Mouse (Mus musculus): ENCODE results near the gene Aldh1a3. TPM values are rescaled to one million over a fixed set of nuclear protein-coding genes. Genes with fewer than 3 reads are reported as not detected.

The Aldh1a3 gene
- polyA plus RNA-seq, 1 experiment from 2014 or later: 0.73 TPM

DNA sequence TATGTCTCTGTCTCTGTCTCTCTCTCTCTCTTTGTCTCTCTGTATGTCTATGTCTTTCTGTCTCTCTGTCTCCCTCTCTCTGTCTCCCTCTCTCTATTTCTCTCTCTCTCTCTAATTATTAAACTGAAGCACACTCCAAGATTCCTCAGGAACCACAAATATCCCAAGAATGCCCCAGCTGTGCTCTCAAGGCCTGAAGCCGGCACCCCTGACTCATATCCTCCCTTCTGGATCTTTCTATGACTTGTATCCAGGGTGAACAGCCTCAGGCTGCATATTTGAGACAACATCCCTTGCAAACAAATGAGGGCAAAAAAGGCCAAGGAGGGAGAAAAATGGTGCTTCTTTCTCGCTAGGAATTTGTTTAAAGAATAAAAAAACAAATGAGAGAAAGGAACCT is 61.4 kb downstream of the Aldh1a3 start, which contains the start of gene Gm10974:
Gm10974 (plus strand) TSS at position 2 of the 400 bp plus-strand sequence.
- ATAC-seq (ENCODE audit: low read depth): no peak; the same call in 1 of the 2 replicates

DNA sequence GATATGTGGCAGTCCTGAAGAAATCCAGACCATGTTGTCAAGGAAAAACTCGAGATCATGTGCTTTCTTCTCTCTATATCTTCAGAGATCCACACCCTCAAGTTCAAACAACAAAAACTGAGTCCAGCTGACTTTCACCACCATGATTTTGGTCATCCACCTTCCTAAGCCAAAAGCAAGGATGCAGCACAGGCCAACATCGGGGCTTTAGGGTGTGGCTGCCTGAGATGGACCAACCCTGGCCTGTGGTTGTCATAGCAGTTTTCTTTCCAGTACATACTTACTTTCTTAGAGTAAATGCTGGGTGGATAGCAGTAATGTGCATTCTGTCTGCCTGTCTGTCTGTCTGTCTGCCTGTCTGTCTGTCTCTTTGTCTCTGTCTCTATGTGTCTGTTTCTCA is 61.9 kb downstream of the Aldh1a3 start:
- no peak overlapping the region for H3K27ac ChIP-seq (ENCODE audit: low read length)
- no peak overlapping the region for H3K4me3 ChIP-seq (ENCODE audit: low read depth, low read length)
- no peaks in the 10 kb centered on the region for H3K27me3 ChIP-seq (ENCODE audit: control insufficient read depth, insufficient read depth, low read depth, low read length)
- no peak for ATAC-seq (ENCODE audit: low read depth)
- 61% methylated on average over 2 of the region's 2 CpGs for WGBS (ENCODE audit: insufficient replicate concordance)
- H3K4me1 ChIP-seq (ENCODE audit: control insufficient read depth, low read depth, low read length): peaks cover 9% of the 10 kb centered on the region
- no peaks in the 10 kb centered on the region for H3K9me3 ChIP-seq (replicated peaks; ENCODE audit: control insufficient read depth, low read length)
- no peak overlapping the region for H3K4me2 ChIP-seq (ENCODE audit: low read depth, low read length)
- peaks cover 3% of the 10 kb centered on the region for H3K36me3 ChIP-seq (ENCODE audit: control insufficient read depth, insufficient read depth)
- H3K9ac ChIP-seq (ENCODE audit: low read depth, low read length): no peak overlapping the region

More for the DNA sequence above, 61.4 kb downstream of the Aldh1a3 start, which contains the start of gene Gm10974:
- Histone ChIP-seq H3K27me3 (ENCODE audit: control insufficient read depth, insufficient read depth, low read depth, low read length) (no peaks in the 10 kb centered on the region), H3K9ac (ENCODE audit: low read depth, low read length) (no peak within 1 kb of the TSS), H3K9me3 (replicated peaks; ENCODE audit: control insufficient read depth, low read length) (no peaks in the 10 kb centered on the region), H3K4me3 (ENCODE audit: low read depth, low read length) (no peak within 1 kb of the TSS), H3K4me1 (ENCODE audit: control insufficient read depth, low read depth, low read length) (peaks cover 9% of the 10 kb centered on the region), H3K4me2 (ENCODE audit: low read depth, low read length) (no peak within 1 kb of the TSS), H3K27ac (ENCODE audit: low read length) (no peak within 1 kb of the TSS), H3K36me3 (ENCODE audit: control insufficient read depth, insufficient read depth) (peaks cover 3% of the 10 kb centered on the region)
- WGBS (ENCODE audit: insufficient replicate concordance): 44% methylated on average over 2 of the region's 2 CpGs

DNA sequence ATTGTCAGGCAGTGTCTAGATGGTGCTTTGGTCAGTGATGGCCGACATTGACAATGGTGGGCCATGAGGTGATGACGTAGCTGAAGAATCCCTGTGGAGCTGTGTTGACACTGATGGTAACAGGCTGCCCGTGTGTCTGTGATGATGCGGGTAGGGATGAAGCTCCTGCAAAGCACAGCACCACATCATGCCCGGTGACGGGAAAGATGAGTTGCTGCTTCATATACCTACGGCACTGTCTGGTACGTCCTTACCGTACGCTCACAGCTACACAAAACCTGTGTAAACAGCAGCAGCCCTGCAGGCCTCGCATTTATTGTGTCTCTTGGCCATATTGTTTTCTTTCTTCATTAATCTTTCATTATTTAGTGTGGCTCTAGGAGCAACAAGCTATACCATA is 62.8 kb downstream of the Aldh1a3 start:
- Histone ChIP-seq H3K36me3 (ENCODE audit: control insufficient read depth, insufficient read depth) (peaks cover 3% of the 10 kb centered on the region), H3K4me3 (ENCODE audit: low read depth, low read length) (no peak overlapping the region), H3K9ac (ENCODE audit: low read depth, low read length) (no peak overlapping the region), H3K27me3 (ENCODE audit: control insufficient read depth, insufficient read depth, low read depth, low read length) (no peaks in the 10 kb centered on the region), H3K27ac (ENCODE audit: low read length) (no peak overlapping the region), H3K4me2 (ENCODE audit: low read depth, low read length) (no peak overlapping the region), H3K9me3 (replicated peaks; ENCODE audit: control insufficient read depth, low read length) (no peaks in the 10 kb centered on the region), H3K4me1 (ENCODE audit: control insufficient read depth, low read depth, low read length) (peaks cover 6% of the 10 kb centered on the region)
- no peak for ATAC-seq (ENCODE audit: low read depth)
- WGBS (ENCODE audit: insufficient replicate concordance): 79% methylated on average over 11 of the region's 11 CpGs

DNA sequence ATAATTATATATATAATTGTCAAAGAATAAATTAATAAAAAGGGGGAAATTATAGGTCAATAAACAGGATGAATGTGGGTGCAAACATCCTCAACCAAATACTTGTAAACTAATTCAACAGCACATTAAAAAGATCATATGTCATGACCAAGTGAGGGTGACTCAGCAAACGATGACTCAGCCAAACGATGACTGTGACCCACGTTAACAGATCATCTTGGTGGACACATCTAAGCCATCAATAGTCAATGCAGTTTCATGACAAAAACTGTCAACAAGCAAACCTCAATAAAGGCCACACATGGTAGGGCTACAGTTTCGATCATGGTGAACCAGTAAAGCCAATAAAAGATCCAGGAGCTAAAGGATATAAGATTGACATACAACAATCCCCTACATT is 68.3 kb downstream of the Aldh1a3 start:
- Histone ChIP-seq H3K27ac (ENCODE audit: low read length) (no peak overlapping the region), H3K9ac (ENCODE audit: low read depth, low read length) (no peak overlapping the region), H3K36me3 (ENCODE audit: control insufficient read depth, insufficient read depth) (no peaks in the 10 kb centered on the region; the same call in 1 of the 2 replicates), H3K4me2 (ENCODE audit: low read depth, low read length) (no peak overlapping the region), H3K4me1 (ENCODE audit: control insufficient read depth, low read depth, low read length) (no peaks in the 10 kb centered on the region; the same call in 1 of the 2 replicates), H3K4me3 (ENCODE audit: low read depth, low read length) (no peak overlapping the region), H3K27me3 (ENCODE audit: control insufficient read depth, insufficient read depth, low read depth, low read length) (no peaks in the 10 kb centered on the region), H3K9me3 (replicated peaks; ENCODE audit: control insufficient read depth, low read length) (no peaks in the 10 kb centered on the region)
- 62% methylated on average over 4 of the region's 4 CpGs for WGBS (ENCODE audit: insufficient replicate concordance)
- no peak for ATAC-seq (ENCODE audit: low read depth)

DNA sequence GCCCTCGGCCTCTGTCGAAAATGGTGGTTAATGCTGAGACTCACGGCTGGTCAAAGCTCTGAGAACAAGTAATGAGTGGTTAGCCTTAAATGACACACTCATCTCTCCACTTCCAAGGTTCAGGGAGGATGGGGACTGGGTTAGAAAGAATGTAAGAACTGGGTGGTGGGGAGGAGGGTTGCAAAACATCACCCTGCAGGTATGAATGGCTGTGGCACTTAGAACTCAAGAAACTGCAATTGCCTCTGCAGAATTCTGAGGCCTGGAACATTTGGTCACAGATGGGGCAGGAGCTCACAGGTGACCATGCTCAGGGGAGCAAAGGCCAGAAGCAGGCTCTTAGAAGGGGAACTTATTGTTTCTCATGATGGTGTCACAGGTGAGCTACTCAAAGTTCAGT is 68.9 kb downstream of the Aldh1a3 start:
- no peak overlapping the region for H3K27ac ChIP-seq (ENCODE audit: low read length)
- H3K4me3 ChIP-seq (ENCODE audit: low read depth, low read length): no peak overlapping the region
- H3K27me3 ChIP-seq (ENCODE audit: control insufficient read depth, insufficient read depth, low read depth, low read length): no peaks in the 10 kb centered on the region
- H3K4me2 ChIP-seq (ENCODE audit: low read depth, low read length): no peak overlapping the region
- no peaks in the 10 kb centered on the region for H3K9me3 ChIP-seq (replicated peaks; ENCODE audit: control insufficient read depth, low read length)
- H3K9ac ChIP-seq (ENCODE audit: low read depth, low read length): no peak overlapping the region
- WGBS (ENCODE audit: insufficient replicate concordance): 80% methylated on average over 3 of the region's 3 CpGs
- H3K4me1 ChIP-seq (ENCODE audit: control insufficient read depth, low read depth, low read length): no peaks in the 10 kb centered on the region; the same call in 1 of the 2 replicates
- no peaks in the 10 kb centered on the region; the same call in 1 of the 2 replicates for H3K36me3 ChIP-seq (ENCODE audit: control insufficient read depth, insufficient read depth)
- no peak for ATAC-seq (ENCODE audit: low read depth)

DNA sequence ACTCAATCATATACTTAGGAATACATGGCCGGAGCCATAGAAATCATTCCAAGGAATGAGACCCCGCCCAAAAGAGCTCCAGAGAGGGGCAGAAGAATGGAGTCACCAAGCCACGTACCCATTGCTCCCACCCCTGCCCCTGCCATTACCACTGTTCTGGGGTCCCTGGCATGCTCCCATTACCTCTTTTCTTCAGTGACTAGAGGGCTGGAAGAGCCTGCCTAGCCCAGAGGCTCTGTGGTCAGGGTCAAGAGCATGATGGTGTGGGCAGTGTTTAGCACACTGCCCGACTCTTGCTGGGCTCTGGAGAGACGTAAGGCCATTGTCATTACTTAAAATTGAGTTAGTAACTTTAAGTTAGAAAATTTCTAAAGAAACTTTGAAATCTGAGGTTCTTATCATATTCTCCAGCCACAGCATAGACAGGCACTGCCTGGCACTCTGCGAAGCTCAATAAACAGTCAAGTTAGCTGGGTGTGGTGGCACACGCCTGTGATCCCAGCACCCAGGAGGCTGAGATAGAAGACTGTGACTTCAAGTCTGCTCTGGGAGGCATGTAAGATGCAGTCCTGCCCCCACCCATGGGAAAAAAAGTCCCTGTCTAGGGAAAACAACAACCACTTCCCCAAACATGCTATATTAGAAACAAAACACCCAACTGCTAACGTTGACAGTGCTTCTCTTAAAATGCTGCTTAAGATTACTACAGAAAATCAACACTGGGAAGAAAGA is 71.4 kb downstream of the Aldh1a3 start:
- ATAC-seq (ENCODE audit: low read depth): peak; percentile 76
- Histone ChIP-seq H3K9ac (ENCODE audit: low read depth, low read length) (no peak overlapping the region), H3K4me3 (ENCODE audit: low read depth, low read length) (no peak overlapping the region), H3K4me2 (ENCODE audit: low read depth, low read length) (no peak overlapping the region), H3K27ac (ENCODE audit: low read length) (no peak overlapping the region), H3K27me3 (ENCODE audit: control insufficient read depth, insufficient read depth, low read depth, low read length) (no peaks in the 10 kb centered on the region), H3K4me1 (ENCODE audit: control insufficient read depth, low read depth, low read length) (no peaks in the 10 kb centered on the region; the same call in 1 of the 2 replicates), H3K9me3 (replicated peaks; ENCODE audit: control insufficient read depth, low read length) (no peaks in the 10 kb centered on the region), H3K36me3 (ENCODE audit: control insufficient read depth, insufficient read depth) (no peaks in the 10 kb centered on the region; the same call in 1 of the 2 replicates)
- WGBS (ENCODE audit: insufficient replicate concordance): 52% methylated on average over 8 of the region's 8 CpGs

DNA sequence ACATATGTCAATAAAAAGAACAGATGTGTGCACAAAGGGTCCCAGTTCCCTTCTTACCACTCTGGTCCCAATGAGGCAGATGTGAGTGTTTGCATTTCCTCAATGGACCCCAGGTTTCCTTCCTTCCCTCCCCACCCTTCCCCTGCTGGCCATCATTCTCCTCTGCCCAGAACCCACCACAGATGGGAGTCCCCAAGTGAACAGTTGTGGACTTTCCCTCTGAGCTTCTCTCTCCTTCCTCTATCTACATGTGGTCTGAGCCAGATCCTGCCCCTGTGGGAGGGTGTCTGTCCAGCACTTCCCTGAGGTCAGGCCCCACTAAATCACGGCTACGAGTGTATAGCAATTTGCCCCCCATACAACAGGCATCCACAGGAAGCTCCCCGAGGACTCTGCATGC is 72.4 kb downstream of the Aldh1a3 start:
- Histone ChIP-seq H3K4me3 (ENCODE audit: low read depth, low read length) (no peak overlapping the region), H3K9me3 (replicated peaks; ENCODE audit: control insufficient read depth, low read length) (no peaks in the 10 kb centered on the region), H3K36me3 (ENCODE audit: control insufficient read depth, insufficient read depth) (no peaks in the 10 kb centered on the region), H3K4me2 (ENCODE audit: low read depth, low read length) (no peak overlapping the region), H3K9ac (ENCODE audit: low read depth, low read length) (no peak overlapping the region), H3K4me1 (ENCODE audit: control insufficient read depth, low read depth, low read length) (no peaks in the 10 kb centered on the region; the same call in 1 of the 2 replicates), H3K27ac (ENCODE audit: low read length) (no peak overlapping the region), H3K27me3 (ENCODE audit: control insufficient read depth, insufficient read depth, low read depth, low read length) (no peaks in the 10 kb centered on the region)
- ATAC-seq (ENCODE audit: low read depth): no peak
- WGBS (ENCODE audit: insufficient replicate concordance): 51% methylated on average over 3 of the region's 3 CpGs

DNA sequence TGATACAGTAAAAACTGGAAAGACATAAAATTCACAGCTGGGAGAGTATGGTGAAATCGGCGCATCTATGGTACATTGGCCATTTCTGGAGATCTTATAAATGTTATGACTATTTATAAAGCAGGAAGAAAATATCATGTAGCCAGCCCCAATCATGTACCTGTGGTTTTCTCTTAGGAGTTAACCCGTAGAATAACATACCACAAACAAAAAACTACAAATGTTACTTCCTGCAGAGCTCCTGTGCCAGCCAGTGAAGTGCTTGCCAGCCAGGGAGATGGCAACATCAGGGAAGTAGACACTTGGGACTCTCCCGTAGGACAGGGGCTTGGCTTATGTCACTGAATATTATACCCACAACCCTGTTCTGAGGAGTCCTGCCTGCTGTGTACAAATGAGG is 76.2 kb downstream of the Aldh1a3 start:
- H3K9ac ChIP-seq (ENCODE audit: low read depth, low read length): no peak overlapping the region
- WGBS (ENCODE audit: insufficient replicate concordance): 62% methylated on average over 4 of the region's 4 CpGs
- ATAC-seq (ENCODE audit: low read depth): no peak
- H3K4me3 ChIP-seq (ENCODE audit: low read depth, low read length): no peak overlapping the region
- H3K27ac ChIP-seq (ENCODE audit: low read length): no peak overlapping the region
- no peaks in the 10 kb centered on the region for H3K36me3 ChIP-seq (ENCODE audit: control insufficient read depth, insufficient read depth)
- no peak overlapping the region for H3K4me2 ChIP-seq (ENCODE audit: low read depth, low read length)
- no peaks in the 10 kb centered on the region for H3K9me3 ChIP-seq (replicated peaks; ENCODE audit: control insufficient read depth, low read length)
- H3K27me3 ChIP-seq (ENCODE audit: control insufficient read depth, insufficient read depth, low read depth, low read length): no peaks in the 10 kb centered on the region
- H3K4me1 ChIP-seq (ENCODE audit: control insufficient read depth, low read depth, low read length): peaks cover 3% of the 10 kb centered on the region

DNA sequence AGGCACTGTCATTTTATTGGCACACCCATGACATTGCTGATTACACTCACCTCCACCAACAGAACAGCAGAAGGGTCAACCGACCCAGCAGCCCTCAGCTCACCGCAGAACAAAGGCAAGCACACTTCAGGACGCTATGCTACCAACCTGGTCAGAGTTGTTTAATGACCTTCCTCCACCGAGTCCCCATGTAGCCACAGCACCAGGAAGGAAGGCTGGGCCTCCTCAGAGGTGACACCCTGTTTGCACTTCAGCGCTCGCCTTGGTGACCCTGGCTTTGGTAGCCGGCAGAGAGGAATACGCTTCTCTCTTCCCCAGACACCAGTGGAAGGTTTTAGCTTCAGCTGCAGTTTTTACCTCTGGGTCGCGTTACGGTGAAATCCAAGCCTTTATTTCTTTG is 77.6 kb downstream of the Aldh1a3 start:
- no peaks in the 10 kb centered on the region for H3K27me3 ChIP-seq (ENCODE audit: control insufficient read depth, insufficient read depth, low read depth, low read length)
- peaks cover 3% of the 10 kb centered on the region for H3K4me1 ChIP-seq (ENCODE audit: control insufficient read depth, low read depth, low read length)
- H3K36me3 ChIP-seq (ENCODE audit: control insufficient read depth, insufficient read depth): no peaks in the 10 kb centered on the region
- 58% methylated on average over 11 of the region's 11 CpGs for whole genome bisulfite sequencing (ENCODE audit: insufficient replicate concordance)
- no peaks in the 10 kb centered on the region for H3K9me3 ChIP-seq (replicated peaks; ENCODE audit: control insufficient read depth, low read length)
- H3K9ac ChIP-seq (ENCODE audit: low read depth, low read length): no peak overlapping the region
- no peak overlapping the region for H3K4me2 ChIP-seq (ENCODE audit: low read depth, low read length)
- no peak for ATAC-seq (ENCODE audit: low read depth)
- H3K4me3 ChIP-seq (ENCODE audit: low read depth, low read length): no peak overlapping the region
- H3K27ac ChIP-seq (ENCODE audit: low read length): no peak overlapping the region
